Mouse (Mus musculus) megakaryocyte, embryonic 14.5 days (primary cell): ENCODE results near the gene Pitpnm2.

Experiments used
- FLI1 ChIP-seq: IDR thresholded peaks from 2 replicates; pipeline ENCODE4 v1.6.1; 2012; ENCODE audit warnings: low read length, inconsistent platforms, mixed read lengths
- GATA1 ChIP-seq: IDR thresholded peaks from 3 replicates; pipeline ENCODE4 v1.6.1; 2012; ENCODE audit warnings: mixed read lengths, low read length, inconsistent platforms, borderline replicate concordance

DNA sequence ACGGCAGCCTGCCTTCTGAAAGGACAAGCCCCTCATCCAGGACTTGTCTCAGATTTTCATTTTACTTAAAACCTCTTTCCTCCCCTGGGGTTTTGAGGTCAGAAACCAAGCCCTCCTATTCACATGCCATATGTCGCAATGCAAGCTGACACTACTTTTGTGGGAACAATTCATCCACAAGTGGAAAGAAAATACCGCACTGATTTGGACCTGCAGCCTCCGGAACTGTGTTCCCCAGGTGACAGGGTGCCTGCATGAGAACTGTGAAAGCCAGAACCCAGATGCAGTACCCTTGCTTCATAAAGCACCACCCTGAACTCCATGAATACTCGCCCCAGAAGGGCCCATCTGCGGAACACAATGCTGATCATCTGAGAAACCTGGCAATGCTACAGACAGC, 22.4 kb downstream of the Pitpnm2 start:
- no peak for TF ChIP-seq FLI1
- no peak for TF ChIP-seq GATA1
